ENCODE assay signal across 1 mouse cellular context in genomic region chr4:134921703-134922102, GRCm38 (mm10).
TF ChIP-seq lines count a peak whose summit lies in the region.

No protein-coding gene starts in this region.

TF ChIP-seq in MEL, 35 proteins besides CTCF, POLR2A, EP300 and RAD21:
- TF ChIP-seq USF2 (IDR thresholded peaks at IDR 0.05; ENCODE audit: borderline replicate concordance in 1 of 2, insufficient read depth in 1 of 2, low read depth in 1 of 2, low read length in 2 of 2) (no peak), RCOR1 (IDR thresholded peaks at IDR 0.05; ENCODE audit: low read depth, low read length) (no peak), POLR2AphosphoS5 (IDR thresholded peaks at IDR 0.05; ENCODE audit: borderline replicate concordance, low read depth, low read length) (no peak), MAX (IDR thresholded peaks at IDR 0.05; ENCODE audit: low read length) (no peak), TAL1 (IDR thresholded peaks at IDR 0.05; ENCODE audit: low read length) (no peak), MEF2A (IDR thresholded peaks at IDR 0.05; ENCODE audit: extremely low read depth, insufficient replicate concordance, low read depth, low read length, poor library complexity, severe bottlenecking) (no peak), UBTF (IDR thresholded peaks at IDR 0.05; ENCODE audit: borderline replicate concordance, insufficient read depth, low read depth, low read length) (no peak), ZC3H11A (IDR thresholded peaks at IDR 0.05; ENCODE audit: low read depth, low read length) (no peak), TBP (IDR thresholded peaks at IDR 0.05; ENCODE audit: low read depth, low read length) (no peak), GABPA (IDR thresholded peaks at IDR 0.05; ENCODE audit: low read depth, low read length) (no peak), NRF1 (IDR thresholded peaks at IDR 0.05; ENCODE audit: insufficient read depth, low read depth, low read length, poor library complexity, severe bottlenecking) (no peak), CHD2 (IDR thresholded peaks at IDR 0.05; ENCODE audit: low read length) (no peak), HCFC1 (IDR thresholded peaks at IDR 0.05; ENCODE audit: low read depth, low read length) (no peak), POLR2AphosphoS2 (IDR thresholded peaks at IDR 0.05; ENCODE audit: low read length) (no peak), MYB (IDR thresholded peaks at IDR 0.05; ENCODE audit: low read depth, low read length) (no peak), SMC3 (IDR thresholded peaks at IDR 0.05; ENCODE audit: low read depth, low read length) (no peak), CHD1 (IDR thresholded peaks at IDR 0.05; ENCODE audit: low read depth, low read length) (no peak), NELFE (IDR thresholded peaks at IDR 0.05; ENCODE audit: low read depth, low read length) (no peak)
